Mouse (Mus musculus): Measurements from ENCODE around the gene Zfp146. TPM values are rescaled to one million over a fixed set of nuclear protein-coding genes. Genes with fewer than 3 reads are reported as not detected.

Gene Zfp146
- total RNA-seq (2023), result 10 to 100 TPM; 50.1 to 55.0 TPM

GRCm38 (mm10) chr7:30169583-30170282 lies at the start of gene Zfp146:
Gene Zfp146, minus strand, starts transcription at chr7:30169750.

GRCm38 (mm10) chr7:30198481-30198971 lies 29.0 kb upstream of the Zfp146 start, which contains the start of gene Capns1:
Gene Capns1, minus strand, starts transcription at chr7:30198811.

GRCm38 (mm10) chr7:30183879-30184289 lies 14.3 kb upstream of the Zfp146 start, which contains the start of gene Cox7a1:
Gene Cox7a1, plus strand, starts transcription at chr7:30184144.

GRCm38 (mm10) chr7:30121308-30122187 lies 48.0 kb downstream of the Zfp146 start, which contains the start of gene Zfp382:
Gene Zfp382, plus strand, starts transcription at chr7:30121942.

Other genes starting within 250 kb of the Zfp146 start
- 10 to 100 TPM; 10.6 to 12.3 TPM for gene Zfp74, start 215.7 kb downstream of the Zfp146 start, total RNA-seq (2023)
- 10 to 100 TPM; 17.1 to 24.5 TPM for gene Zfp568, start 185.8 kb downstream of the Zfp146 start, total RNA-seq (2023)
- gene Zfp14, start 118.4 kb downstream of the Zfp146 start, total RNA-seq (2023), result 1 to 10 TPM; 4.7 to 5.9 TPM
- 1 to 10 TPM; 5.9 to 7.3 TPM for gene Zfp82, start 96.8 kb downstream of the Zfp146 start, total RNA-seq (2023)
- gene Gm26920, start 79.3 kb downstream of the Zfp146 start, total RNA-seq (2023), result not detected
- 10 to 100 TPM in 1 of 2 experiments, 1 to 10 TPM in 1; 7.1 to 12.0 TPM for gene Zfp566, start 79.2 kb downstream of the Zfp146 start, total RNA-seq (2023)
- gene Zfp260, start 75.0 kb downstream of the Zfp146 start, total RNA-seq (2023), result 10 to 100 TPM; 33.0 to 37.9 TPM
- gene Zfp382, start 47.8 kb downstream of the Zfp146 start, total RNA-seq (2023), result 10 to 100 TPM; 14.4 to 18.9 TPM
- not detected for gene Cox7a1, start 14.4 kb upstream of the Zfp146 start, total RNA-seq (2023)
- 100 to 1,000 TPM; 183 to 185 TPM for gene Capns1, start 29.1 kb upstream of the Zfp146 start, total RNA-seq (2023)
- gene Polr2i, start 62.2 kb upstream of the Zfp146 start, total RNA-seq (2023), result 10 to 100 TPM; 46.5 to 48.1 TPM
- 10 to 100 TPM; 35.6 to 44.1 TPM for gene Tbcb, start 62.5 kb upstream of the Zfp146 start, total RNA-seq (2023)
- gene Ovol3, start 66.0 kb upstream of the Zfp146 start, total RNA-seq (2023), result not detected
- 1 to 10 TPM; 2.1 to 2.4 TPM for gene Thap8, start 110.3 kb upstream of the Zfp146 start, total RNA-seq (2023)
- 1 to 10 TPM; 4.6 to 9.2 TPM for gene Wdr62, start 110.7 kb upstream of the Zfp146 start, total RNA-seq (2023)
- gene Clip3, start 122.0 kb upstream of the Zfp146 start, total RNA-seq (2023), result not detected
- gene Alkbh6, start 139.0 kb upstream of the Zfp146 start, total RNA-seq (2023), result 10 to 100 TPM; 63.1 to 67.2 TPM
- 1 to 10 TPM; 2.2 to 3.6 TPM for gene Syne4, start 145.1 kb upstream of the Zfp146 start, total RNA-seq (2023)
- gene E130208F15Rik, start 152.0 kb upstream of the Zfp146 start, total RNA-seq (2023), result 1 to 10 TPM; 3.9 to 6.6 TPM
- gene Sdhaf1, start 154.1 kb upstream of the Zfp146 start, total RNA-seq (2023), result 10 to 100 TPM; 11.4 to 20.5 TPM
- not detected for gene Lrfn3, start 193.0 kb upstream of the Zfp146 start, total RNA-seq (2023)
- gene Tyrobp, start 244.0 kb upstream of the Zfp146 start, total RNA-seq (2023), result 10 to 100 TPM; 68.2 to 78.3 TPM